Mouse (Mus musculus) ES-E14 (cell line): Measurements from ENCODE around the gene Fhit.

Source experiments
- CHD2 ChIP-seq: IDR thresholded peaks from 2 replicates; pipeline ENCODE4 v1.6.1; 2014; ENCODE audit warnings: mild to moderate bottlenecking, low read depth, low read length, inconsistent platforms
- HCFC1 ChIP-seq: IDR thresholded peaks from 2 replicates; pipeline ENCODE4 v1.6.1; 2012; ENCODE audit warnings: low read length, inconsistent platforms, borderline replicate concordance; ENCODE audit not compliant: insufficient read depth
- MAFK ChIP-seq: IDR thresholded peaks from 2 replicates; pipeline ENCODE4 v1.6.1; 2014; ENCODE audit warnings: mild to moderate bottlenecking, low read depth, low read length, inconsistent platforms; ENCODE audit not compliant: insufficient read depth
- ZNF384 ChIP-seq: IDR thresholded peaks from 2 replicates; pipeline ENCODE4 v1.6.1; 2012; ENCODE audit warnings: low read depth, low read length, inconsistent platforms

DNA sequence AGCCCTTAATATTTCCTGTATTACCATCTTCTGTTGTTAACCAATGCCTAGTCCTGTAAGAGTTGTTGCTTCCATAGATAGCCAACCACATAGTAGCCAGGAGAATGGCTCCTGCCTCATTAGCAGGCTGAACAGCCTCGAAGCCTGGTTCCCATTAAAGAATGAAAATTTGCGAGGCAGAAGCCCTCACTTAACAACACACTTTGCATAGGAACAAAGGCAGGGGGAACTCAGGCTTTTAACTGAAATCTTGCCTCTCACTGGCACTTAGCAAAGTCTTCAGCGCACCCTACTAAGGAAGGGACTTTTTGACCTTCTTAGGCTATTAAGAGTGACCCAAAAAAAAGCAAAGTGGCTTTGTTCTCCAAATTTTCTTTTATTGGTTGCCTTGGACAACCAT is 1529.3 kb downstream of the Fhit start:
- TF ChIP-seq ZNF384, result no peak
- TF ChIP-seq CHD2, result no peak
- no peak for TF ChIP-seq MAFK
- no peak for TF ChIP-seq HCFC1
